Mouse (Mus musculus): ENCODE measurements around the gene Tmem120b.
A peak's percentile ranks its signal among the peaks of the same experiment; 100 is the strongest.

DNA sequence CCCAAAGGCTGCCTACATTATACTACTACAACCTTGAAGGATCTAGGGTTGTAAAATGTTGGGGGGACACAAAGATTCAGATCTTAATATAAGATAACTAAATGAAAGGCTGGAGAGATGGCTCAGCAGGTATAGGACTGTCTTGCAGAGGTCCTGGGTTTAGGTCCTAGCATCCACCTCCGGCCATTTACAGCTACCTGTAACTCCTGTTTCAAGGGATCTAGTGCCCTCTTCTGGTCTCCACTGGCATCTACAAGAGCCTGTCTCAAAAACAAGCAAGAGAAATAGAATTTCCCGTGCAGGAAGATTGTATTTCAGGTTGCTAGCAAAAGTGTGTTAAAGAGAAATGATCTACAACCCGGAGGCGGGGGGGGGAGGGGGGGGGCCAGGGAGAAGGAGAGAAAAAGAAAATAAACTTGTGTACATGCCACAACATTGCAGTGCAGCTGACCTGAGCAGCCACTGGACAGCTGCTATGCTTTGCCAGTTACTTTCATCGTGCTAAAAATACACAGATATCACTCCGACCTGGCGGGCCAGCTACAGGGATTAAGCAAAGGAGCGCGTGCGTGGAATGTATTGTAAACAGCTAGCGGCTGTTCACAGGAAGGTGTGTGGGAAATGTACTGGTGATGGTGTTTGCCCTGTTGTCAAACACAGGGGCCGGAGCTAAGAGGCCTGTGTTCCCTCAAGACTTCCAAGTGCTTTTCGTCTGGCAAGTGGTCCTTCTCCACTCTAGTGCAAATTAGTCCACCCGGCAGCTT lies 8.3 kb upstream of the Tmem120b start:
- peak; percentile 76 for TF ChIP-seq CTCF (IDR thresholded peaks at IDR 0.05)
- no peak for TF ChIP-seq EP300 (IDR thresholded peaks at IDR 0.05)

All from lung, postnatal 0 days (tissue).